Mouse (Mus musculus) embryonic facial prominence, embryonic 13.5 days (tissue): Measurements from ENCODE around the gene Rbbp4. TPM values are rescaled to one million over a fixed set of nuclear protein-coding genes. Genes with fewer than 3 reads are reported as not detected.

Experiments
- ATAC-seq: fragments of 200-750 bp; cut with Nextera tagmentation; 2 replicates; pipeline ENCODE4 v1.8.0; 2017; ENCODE audit warnings: low read depth; ENCODE audit not compliant: insufficient number of reproducible peaks, insufficient read depth, low FRiP score, low TSS enrichment
- H3K27ac ChIP-seq: fragments of 300-500 bp; sonication (generic); 2 replicates; pipeline ENCODE4 v1.5.1; 2015; ENCODE audit warnings: moderate library complexity, mild to moderate bottlenecking, inconsistent platforms
- H3K27me3 ChIP-seq: fragments of 300-500 bp; sonication (generic); 2 replicates; pipeline ENCODE4 v1.6.1; 2015; ENCODE audit warnings: mild to moderate bottlenecking, inconsistent platforms
- H3K36me3 ChIP-seq: fragments of 300-500 bp; sonication (generic); 2 replicates; pipeline ENCODE4 v1.6.1; 2015; ENCODE audit warnings: mild to moderate bottlenecking, inconsistent platforms
- H3K4me1 ChIP-seq: fragments of 300-500 bp; sonication (generic); 2 replicates; pipeline ENCODE4 v1.6.1; 2015; ENCODE audit warnings: inconsistent platforms
- H3K4me2 ChIP-seq: fragments of 300-500 bp; sonication (generic); 2 replicates; pipeline ENCODE4 v1.6.1; 2015; ENCODE audit warnings: moderate library complexity, mild to moderate bottlenecking, inconsistent platforms
- H3K4me3 ChIP-seq: fragments of 300-500 bp; sonication (generic); 2 replicates; pipeline ENCODE4 v1.5.1; 2015; ENCODE audit warnings: mild to moderate bottlenecking, inconsistent platforms
- H3K9ac ChIP-seq: fragments of 300-500 bp; sonication (generic); 2 replicates; pipeline ENCODE4 v1.6.1; 2015; ENCODE audit warnings: mild to moderate bottlenecking, inconsistent platforms
- H3K9me3 ChIP-seq: fragments of 300-500 bp; sonication (generic); 2 replicates; pipeline ENCODE4 v1.6.1; 2016; ENCODE audit warnings: inconsistent platforms
- WGBS: fragments of 180-500 bp; shearing (Covaris S2); methylation state at CpG from one replicate; pipeline ENCODE4 v1.1.7; 2015; ENCODE audit warnings: mixed read lengths; 5-methylcytosine and 5-hydroxymethylcytosine counted together
- microRNA-seq: library from miRNA; unstranded; fragments of <30 nt; microRNA quantifications from one replicate; pipeline ENCODE4, GENCODE M21; 2016
- polyA plus RNA-seq: library from polyadenylated mRNA; unstranded; fragments of >200 nt; fragmentation: Nextera tagmentation; extraction: Ambion mirVana; gene quantifications from 2 replicates; pipeline ENCODE4 v1.2.1, GENCODE M21; 2015

The Rbbp4 gene
- polyA plus RNA-seq, 1 experiment from 2014 or later: 486 TPM

GRCm38 (mm10) chr4:129268698-129269097 lies 66.5 kb downstream of the Rbbp4 start:
- H3K4me1 ChIP-seq: peaks cover 15% of the 10 kb centered on the region
- no peak overlapping the region for H3K9ac ChIP-seq
- no peak overlapping the region for H3K4me3 ChIP-seq
- no peaks in the 10 kb centered on the region for H3K36me3 ChIP-seq
- no peaks in the 10 kb centered on the region for H3K27me3 ChIP-seq
- no peaks in the 10 kb centered on the region for H3K9me3 ChIP-seq
- H3K27ac ChIP-seq: no peak overlapping the region
- WGBS: 30% methylated on average over 1 of the region's 1 CpGs
- ATAC-seq: no peak
- no peak overlapping the region for H3K4me2 ChIP-seq

GRCm38 (mm10) chr4:129266821-129267220 lies 68.3 kb downstream of the Rbbp4 start:
- Histone ChIP-seq H3K4me1 (peaks cover 11% of the 10 kb centered on the region), H3K36me3 (no peaks in the 10 kb centered on the region), H3K4me3 (no peak overlapping the region), H3K27me3 (no peaks in the 10 kb centered on the region), H3K9me3 (no peaks in the 10 kb centered on the region), H3K27ac (no peak overlapping the region), H3K9ac (no peak overlapping the region), H3K4me2 (no peak overlapping the region)
- 73% methylated on average over 5 of the region's 5 CpGs for WGBS
- no peak for ATAC-seq

- ATAC-seq: no peak
- 86% methylated on average over 4 of the region's 4 CpGs for WGBS
- Histone ChIP-seq H3K27ac (no peak overlapping the region), H3K4me3 (no peak overlapping the region), H3K36me3 (no peaks in the 10 kb centered on the region), H3K27me3 (no peaks in the 10 kb centered on the region), H3K4me2 (no peak overlapping the region), H3K4me1 (peaks cover 12% of the 10 kb centered on the region), H3K9me3 (no peaks in the 10 kb centered on the region), H3K9ac (0 out of 2 replicates have a peak overlapping the region, but pooled peaks have one; percentile 36)
Measured at GRCm38 (mm10) chr4:129266191-129266590, 69.0 kb downstream of the Rbbp4 start.

- H3K9ac ChIP-seq: 0 out of 2 replicates have a peak overlapping the region, but pooled peaks have one; percentile 41
- ATAC-seq: no peak
- WGBS: 31% methylated on average over 19 of the region's 19 CpGs
Measured at GRCm38 (mm10) chr4:129263225-129264021, 71.7 kb downstream of the Rbbp4 start.

GRCm38 (mm10) chr4:129261196-129261595 lies 74.0 kb downstream of the Rbbp4 start, which contains the start of gene C77080:
TSS of gene C77080 (minus strand) at chr4:129261404.
- H3K4me1 ChIP-seq: peaks cover 24% of the 10 kb centered on the region
- H3K9me3 ChIP-seq: no peaks in the 10 kb centered on the region
- no peak within 1 kb of the TSS for H3K4me3 ChIP-seq
- H3K9ac ChIP-seq: no peak within 1 kb of the TSS; the same call in 1 of the 2 replicates
- no peak within 1 kb of the TSS for H3K4me2 ChIP-seq
- WGBS: 8% methylated on average over 3 of the region's 4 CpGs
- no peak within 1 kb of the TSS for H3K27ac ChIP-seq
- no peak for ATAC-seq
- no peaks in the 10 kb centered on the region for H3K27me3 ChIP-seq
- no peaks in the 10 kb centered on the region for H3K36me3 ChIP-seq

More at GRCm38 (mm10) chr4:129263225-129264021, 71.7 kb downstream of the Rbbp4 start:
- Histone ChIP-seq H3K27ac (peak overlapping the region; percentile 13; the same call in 1 of the 2 replicates), H3K4me2 (peak overlapping the region; percentile 28), H3K4me1 (peaks cover 17% of the 10 kb centered on the region), H3K9me3 (no peaks in the 10 kb centered on the region), H3K36me3 (no peaks in the 10 kb centered on the region), H3K27me3 (no peaks in the 10 kb centered on the region), H3K4me3 (no peak overlapping the region)

- Histone ChIP-seq H3K9ac (no peak overlapping the region), H3K27me3 (no peaks in the 10 kb centered on the region), H3K4me2 (no peak overlapping the region), H3K4me1 (peaks cover 24% of the 10 kb centered on the region), H3K27ac (no peak overlapping the region), H3K36me3 (no peaks in the 10 kb centered on the region), H3K4me3 (no peak overlapping the region), H3K9me3 (no peaks in the 10 kb centered on the region)
- 10% methylated on average over 6 of the region's 6 CpGs for WGBS
- ATAC-seq: 0 out of 2 replicates have a peak, but pooled peaks have one; percentile 35
Measured at GRCm38 (mm10) chr4:129260678-129261077, 74.5 kb downstream of the Rbbp4 start.

- Histone ChIP-seq H3K27me3 (no peaks in the 10 kb centered on the region), H3K27ac (no peak overlapping the region), H3K36me3 (no peaks in the 10 kb centered on the region), H3K9me3 (no peaks in the 10 kb centered on the region), H3K4me3 (no peak overlapping the region), H3K4me2 (no peak overlapping the region), H3K4me1 (peaks cover 24% of the 10 kb centered on the region), H3K9ac (0 out of 2 replicates have a peak overlapping the region, but pooled peaks have one; percentile 11)
- no peak for ATAC-seq
- WGBS: 51% methylated on average over 4 of the region's 4 CpGs
Measured at GRCm38 (mm10) chr4:129259101-129259500, 76.1 kb downstream of the Rbbp4 start.

Small RNAs within 50 kb of the gene (microRNA-seq; reads per million reads assigned to microRNA genes)
- not detected for gene Gm22994

Other genes with a start within 250 kb of the Rbbp4 start
- 10.6 and 11.3 TPM in 2 replicates for gene Tmem54, start 229.8 kb downstream of the Rbbp4 start, polyA plus RNA-seq
- 2.7 and 3.1 TPM in 2 replicates for gene Hpca, start 213.3 kb downstream of the Rbbp4 start, polyA plus RNA-seq
- 4.7 and 4.8 TPM in 2 replicates for gene Fndc5, start 198.4 kb downstream of the Rbbp4 start, polyA plus RNA-seq
- gene S100pbp, start 145.6 kb downstream of the Rbbp4 start, polyA plus RNA-seq: 25.4 and 25.5 TPM in 2 replicates
- gene Yars, start 145.6 kb downstream of the Rbbp4 start, polyA plus RNA-seq: 80.0 and 84.5 TPM in 2 replicates
- 7.6 and 8.4 TPM in 2 replicates for gene C77080, start 74.0 kb downstream of the Rbbp4 start, polyA plus RNA-seq
- gene Sync, start 47.8 kb downstream of the Rbbp4 start, polyA plus RNA-seq: 0.96 and 1.2 TPM in 2 replicates
- gene Zbtb8os, start 325 bp upstream of the Rbbp4 start, polyA plus RNA-seq: 44.4 and 45.5 TPM in 2 replicates
- 13.6 and 14.2 TPM in 2 replicates for gene Zbtb8a, start 42.7 kb upstream of the Rbbp4 start, polyA plus RNA-seq
- 2.5 and 2.8 TPM in 2 replicates for gene Zbtb8b, start 105.5 kb upstream of the Rbbp4 start, polyA plus RNA-seq
- gene Bsdc1, start 126.2 kb upstream of the Rbbp4 start, polyA plus RNA-seq: 27.6 and 29.9 TPM in 2 replicates
- not detected in 2 replicates for gene Tssk3, start 155.7 kb upstream of the Rbbp4 start, polyA plus RNA-seq
- gene Fam229a, start 155.8 kb upstream of the Rbbp4 start, polyA plus RNA-seq: not detected in 2 replicates
- gene Marcksl1, start 178.2 kb upstream of the Rbbp4 start, polyA plus RNA-seq: 839 and 1,023 TPM in 2 replicates
- 237 and 240 TPM in 2 replicates for gene Hdac1, start 207.3 kb upstream of the Rbbp4 start, polyA plus RNA-seq
- 7.4 and 9.5 TPM in 2 replicates for gene Lck, start 238.3 kb upstream of the Rbbp4 start, polyA plus RNA-seq
- 3.4 and 5.8 TPM in 2 replicates for gene Fam167b, start 243.2 kb upstream of the Rbbp4 start, polyA plus RNA-seq